Mouse (Mus musculus) stomach, postnatal 0 days (tissue): ENCODE results near the gene Bnc2. TPM values are rescaled to one million over a fixed set of nuclear protein-coding genes. Genes with fewer than 3 reads are reported as not detected.

Source experiments
- ATAC-seq: fragments of 200-750 bp; cut with Nextera tagmentation; 2 replicates; pipeline ENCODE4 v1.8.0; 2017; ENCODE audit not compliant: low FRiP score, low TSS enrichment
- DNase-seq: peaks from one replicate; pipeline ENCODE4 v3.0.0-alpha.2; 2016; ENCODE audit warnings: low spot score
- H3K27ac ChIP-seq: fragments of 300-500 bp; sonication (generic); replicated peaks from 2 replicates; pipeline ENCODE4 v1.5.1; 2014; ENCODE audit warnings: mild to moderate bottlenecking, control low read depth
- H3K27me3 ChIP-seq: fragments of 300-500 bp; sonication (generic); 2 replicates; pipeline ENCODE4 v1.6.1; 2014; ENCODE audit warnings: low read length; ENCODE audit not compliant: control insufficient read depth, insufficient read depth
- H3K36me3 ChIP-seq: fragments of 300-500 bp; sonication (generic); 2 replicates; pipeline ENCODE4 v1.6.1; 2014; ENCODE audit warnings: low read length, mixed read lengths; ENCODE audit not compliant: control insufficient read depth, insufficient read depth
- H3K4me1 ChIP-seq: fragments of 300-500 bp; sonication (generic); replicated peaks from 2 replicates; pipeline ENCODE4 v1.6.1; 2014; ENCODE audit warnings: antibody characterized with exemption; ENCODE audit not compliant: control insufficient read depth, insufficient read depth
- H3K4me2 ChIP-seq: fragments of 300-500 bp; sonication (generic); replicated peaks from 2 replicates; pipeline ENCODE4 v1.6.1; 2014; ENCODE audit warnings: low read depth, mild to moderate bottlenecking, control low read depth, moderate library complexity
- H3K4me3 ChIP-seq: fragments of 300-500 bp; sonication (generic); 2 replicates; pipeline ENCODE4 v1.5.1; 2014; ENCODE audit warnings: low read depth, low read length, control low read depth
- H3K9ac ChIP-seq: fragments of 300-500 bp; sonication (generic); 2 replicates; pipeline ENCODE4 v1.6.1; 2014; ENCODE audit warnings: mild to moderate bottlenecking, low read length, control low read depth, mixed read lengths
- H3K9me3 ChIP-seq: fragments of 300-500 bp; sonication (generic); 2 replicates; pipeline ENCODE4 v1.6.1; 2016; ENCODE audit warnings: low read length; ENCODE audit not compliant: control insufficient read depth
- CTCF ChIP-seq: IDR thresholded peaks from 2 replicates; pipeline ENCODE4 v1.5.1; 2016; ENCODE audit warnings: antibody characterized with exemption, low read depth, mild to moderate bottlenecking, moderate library complexity
- EP300 ChIP-seq: optimal IDR thresholded peaks from 2 replicates; pipeline ENCODE3; 2016; ENCODE audit warnings: antibody characterized with exemption
- WGBS: fragments of 180-500 bp; shearing (Covaris S2); extraction: QIAGEN DNeasy Blood & Tissue Kit; methylation state at CpG from one replicate; pipeline ENCODE4 v1.1.7; 2014; 5-methylcytosine and 5-hydroxymethylcytosine counted together
- polyA plus RNA-seq: library from polyadenylated mRNA; unstranded; fragments of >200 nt; fragmentation: Nextera tagmentation; extraction: Ambion mirVana; gene quantifications from 2 replicates; pipeline ENCODE4 v1.2.1, GENCODE M21; 2015

The Bnc2 gene
- polyA plus RNA-seq: 5.8 and 6.9 TPM in 2 replicates

DNA sequence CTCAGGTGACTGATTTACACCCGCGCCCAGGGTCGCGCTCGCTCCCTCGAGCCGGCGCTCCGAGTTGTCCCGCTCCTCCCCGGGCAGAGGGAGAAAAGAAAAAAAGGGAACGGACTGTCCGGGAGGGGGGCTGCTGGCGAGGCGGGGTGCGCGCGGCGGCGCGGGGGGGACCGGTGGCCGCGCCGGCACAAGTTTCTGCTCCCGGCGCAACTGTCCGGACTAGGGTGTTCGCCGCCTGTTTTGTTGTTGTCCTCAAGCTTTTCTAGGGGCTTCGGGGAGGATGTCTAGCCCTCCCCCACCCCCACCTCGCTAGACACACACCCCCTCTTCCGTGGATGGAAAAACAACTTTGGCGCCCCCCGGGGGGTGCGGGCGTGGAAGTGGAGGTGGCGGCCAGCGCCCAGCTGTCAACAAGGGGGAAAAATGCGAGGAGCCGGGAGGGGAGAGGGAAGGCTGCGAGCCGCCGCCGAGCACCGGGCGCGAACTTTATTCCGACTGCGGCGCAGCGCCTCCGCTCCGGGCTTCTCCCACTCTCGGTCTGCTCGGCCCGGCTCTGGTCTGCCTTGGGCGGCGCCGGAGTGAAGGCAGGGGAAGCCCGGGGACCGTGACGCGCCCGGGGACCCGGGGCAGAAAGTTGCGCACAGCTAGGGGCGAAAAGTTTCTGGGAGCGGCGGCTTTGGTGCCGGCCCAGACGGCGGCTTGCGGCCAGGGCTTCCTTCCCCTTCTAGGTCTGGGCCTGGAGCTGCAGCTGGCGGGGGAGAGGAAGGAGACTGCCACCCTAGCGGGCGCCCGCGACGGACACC is at the start of gene Bnc2:
Bnc2 (minus strand) TSS at position 105 of the 803 bp plus-strand sequence.
- Histone ChIP-seq H3K9ac (peak within 1 kb of the TSS; percentile 78), H3K4me1 (0 out of 2 replicates have a peak, but pooled peaks cover 2% of the 10 kb centered on the region), H3K4me3 (peak within 1 kb of the TSS; percentile 72), H3K36me3 (no peaks in the 10 kb centered on the region), H3K4me2 (peak within 1 kb of the TSS; percentile 86), H3K9me3 (no peaks in the 10 kb centered on the region), H3K27me3 (no peaks in the 10 kb centered on the region), H3K27ac (peak within 1 kb of the TSS; percentile 93)
- DNase-seq (peak; percentile 56), ATAC-seq (peak; percentile 81)
- TF ChIP-seq EP300: no peak
- peak; percentile 31 for TF ChIP-seq CTCF
- WGBS: 0% methylated on average over 58 of the region's 80 CpGs

DNA sequence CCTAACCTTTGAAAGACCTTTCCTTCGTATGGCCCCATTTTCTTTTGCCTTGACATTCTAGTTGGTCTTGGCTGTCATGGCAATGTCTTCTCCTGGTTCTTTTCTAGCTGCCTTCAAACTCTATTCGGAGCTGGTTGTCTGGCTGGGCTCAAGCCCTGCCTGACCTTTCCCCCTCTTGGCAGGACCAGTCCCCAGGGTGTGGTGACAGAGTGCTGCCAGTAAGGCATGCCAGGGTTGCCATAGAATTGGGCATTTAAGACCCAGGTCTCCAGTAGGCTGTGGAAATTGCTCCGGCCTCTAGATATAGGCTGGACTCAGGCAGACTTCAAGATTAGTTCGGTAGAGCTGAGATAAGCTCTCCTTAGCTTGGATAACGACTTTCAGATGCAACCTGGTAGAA is 32.9 kb upstream of the Bnc2 start:
- no peaks in the 10 kb centered on the region for H3K36me3 ChIP-seq
- no peak overlapping the region for H3K27ac ChIP-seq
- no peaks in the 10 kb centered on the region for H3K4me1 ChIP-seq
- TF ChIP-seq CTCF (no peak), EP300 (no peak)
- H3K4me3 ChIP-seq: no peak overlapping the region
- H3K27me3 ChIP-seq: no peaks in the 10 kb centered on the region
- DNase-seq: no peak
- H3K9ac ChIP-seq: no peak overlapping the region
- no peak overlapping the region for H3K4me2 ChIP-seq
- no peak for ATAC-seq
- WGBS: 76% methylated on average over 5 of the region's 5 CpGs
- no peaks in the 10 kb centered on the region for H3K9me3 ChIP-seq

DNA sequence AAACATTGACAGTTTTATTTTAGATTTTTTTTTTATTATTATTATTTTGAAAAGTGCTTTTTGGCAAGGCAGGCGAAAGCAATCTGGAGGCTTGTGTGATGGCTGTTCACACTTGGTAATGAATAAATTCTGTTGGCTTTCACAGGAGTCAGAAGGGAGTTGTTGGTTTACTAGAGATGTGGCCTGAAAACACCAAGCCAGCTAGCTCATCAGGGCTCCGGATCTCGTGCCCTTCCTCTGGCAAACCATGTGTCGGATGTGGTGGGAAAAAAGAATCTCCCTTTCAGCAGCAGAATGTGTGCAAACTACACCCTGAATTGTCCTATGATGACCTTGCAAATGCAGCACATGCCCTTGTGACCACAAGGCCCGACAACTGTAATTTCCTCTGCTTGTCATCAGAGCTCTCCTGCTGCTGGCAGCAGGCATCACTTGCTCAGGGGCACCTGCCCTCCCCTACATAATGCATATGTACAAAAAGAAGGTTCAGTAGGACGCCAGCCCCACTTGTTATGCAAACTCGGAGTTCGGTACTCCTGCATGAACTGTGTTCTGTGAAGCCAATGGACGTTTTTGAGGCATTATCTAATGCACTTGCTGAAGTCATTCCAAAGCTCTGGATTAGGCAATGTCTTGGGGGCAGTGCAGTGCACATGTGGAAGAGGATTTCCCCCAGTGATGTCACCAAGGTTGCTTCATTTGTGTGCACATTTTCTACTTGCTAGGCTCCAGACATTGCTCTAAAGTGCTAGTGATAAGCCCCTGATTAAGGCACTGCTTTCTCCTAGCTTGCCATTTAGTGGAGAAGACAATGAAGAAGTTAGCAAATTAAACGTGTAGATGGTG is 10.7 kb upstream of the Bnc2 start:
- no peak overlapping the region for H3K4me2 ChIP-seq
- no peaks in the 10 kb centered on the region for H3K9me3 ChIP-seq
- WGBS: 62% methylated on average over 10 of the region's 10 CpGs
- H3K36me3 ChIP-seq: no peaks in the 10 kb centered on the region
- H3K27me3 ChIP-seq: no peaks in the 10 kb centered on the region
- DNase-seq (no peak), ATAC-seq (no peak)
- H3K4me3 ChIP-seq: no peak overlapping the region
- no peak overlapping the region for H3K27ac ChIP-seq
- no peak overlapping the region for H3K9ac ChIP-seq
- H3K4me1 ChIP-seq: no peaks in the 10 kb centered on the region
- TF ChIP-seq EP300: no peak
- no peak for TF ChIP-seq CTCF

DNA sequence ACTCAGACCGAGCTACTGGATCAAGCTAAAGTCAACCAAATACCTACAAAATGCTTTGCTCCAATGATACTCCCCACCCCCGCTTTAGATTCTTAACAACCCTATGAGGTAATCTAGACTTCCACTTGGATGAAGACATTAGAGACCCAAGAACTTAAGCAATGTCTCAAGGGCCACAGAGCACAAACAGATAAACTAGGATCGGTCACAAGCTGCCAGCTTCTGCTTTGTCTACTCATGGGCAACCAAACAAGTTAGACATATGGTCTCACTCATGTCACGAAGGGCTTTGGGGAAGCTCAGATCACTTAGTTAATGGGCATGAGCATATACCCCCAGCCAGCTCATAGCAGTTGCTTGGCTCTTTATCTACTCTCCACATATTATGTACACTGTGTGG is 9.9 kb upstream of the Bnc2 start:
- DNase-seq: no peak
- no peak for ATAC-seq
- Histone ChIP-seq H3K4me3 (no peak overlapping the region), H3K4me2 (no peak overlapping the region), H3K9ac (no peak overlapping the region), H3K27me3 (no peaks in the 10 kb centered on the region), H3K27ac (no peak overlapping the region), H3K36me3 (no peaks in the 10 kb centered on the region), H3K9me3 (no peaks in the 10 kb centered on the region), H3K4me1 (no peaks in the 10 kb centered on the region)
- WGBS: 87% methylated on average over 4 of the region's 4 CpGs
- TF ChIP-seq CTCF (no peak), EP300 (no peak)

DNA sequence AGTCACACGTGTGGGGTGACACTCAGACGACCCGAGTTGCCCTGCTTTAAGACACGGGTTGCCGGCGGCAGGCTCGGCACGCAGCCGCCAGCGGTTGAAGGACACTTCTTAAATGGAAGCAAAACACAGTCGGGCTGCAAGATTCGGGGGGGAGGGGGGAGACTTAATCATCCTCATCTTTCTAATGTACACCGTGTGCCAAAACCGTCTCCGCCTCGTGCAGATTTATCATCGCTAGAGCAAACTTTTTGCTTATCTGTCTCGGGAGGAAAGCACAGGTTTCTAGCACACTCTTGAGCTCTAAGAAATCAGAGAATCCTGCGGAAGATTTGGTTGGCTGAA is 870 bp upstream of the Bnc2 start:
- Histone ChIP-seq H3K27ac (peak overlapping the region; percentile 93), H3K9me3 (no peaks in the 10 kb centered on the region), H3K4me2 (peak overlapping the region; percentile 86), H3K27me3 (no peaks in the 10 kb centered on the region), H3K36me3 (no peaks in the 10 kb centered on the region), H3K4me1 (0 out of 2 replicates have a peak, but pooled peaks cover 2% of the 10 kb centered on the region), H3K4me3 (peak overlapping the region; percentile 72), H3K9ac (peak overlapping the region; percentile 78)
- under 1% methylated on average over 19 of the region's 19 CpGs for WGBS
- no peak for DNase-seq
- no peak for TF ChIP-seq CTCF
- TF ChIP-seq EP300: no peak
- peak; percentile 23; the same call in 1 of the 2 replicates for ATAC-seq
